Mouse (Mus musculus) megakaryocyte, embryonic 14.5 days (primary cell): ENCODE results near the gene Cherp.

Experiments
- FLI1 ChIP-seq: IDR thresholded peaks from 2 replicates; pipeline ENCODE4 v1.6.1; 2012; ENCODE audit warnings: low read length, inconsistent platforms, mixed read lengths
- GATA1 ChIP-seq: IDR thresholded peaks from 3 replicates; pipeline ENCODE4 v1.6.1; 2012; ENCODE audit warnings: mixed read lengths, low read length, inconsistent platforms, borderline replicate concordance

DNA sequence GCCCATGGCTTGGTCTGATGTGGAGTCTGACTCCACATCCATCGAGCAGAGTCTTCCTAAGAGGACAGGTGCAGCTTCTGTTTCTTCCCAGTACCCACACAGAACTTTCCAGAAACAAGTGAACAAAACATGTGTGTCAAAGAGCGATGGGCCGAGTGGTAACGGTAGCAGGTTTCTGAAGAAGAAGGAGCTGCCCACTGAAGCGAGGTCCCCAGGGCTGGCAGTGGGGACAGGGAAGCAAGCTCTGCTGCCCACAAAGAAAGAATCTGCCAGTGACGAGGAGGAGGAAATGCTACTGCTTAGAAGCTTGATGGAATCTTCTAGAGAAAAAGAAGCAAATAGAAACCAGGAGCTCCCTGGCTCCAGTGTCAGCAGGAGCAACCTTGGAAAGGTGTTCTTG lies 30.0 kb downstream of the Cherp start:
- no peak for TF ChIP-seq GATA1
- no peak for TF ChIP-seq FLI1
